Mouse (Mus musculus): ENCODE results near the gene Obscn. TPM values are rescaled to one million over a fixed set of nuclear protein-coding genes. Genes with fewer than 3 reads are reported as not detected.

Obscn gene
- total and polyA plus RNA-seq, 3 experiments: 0.09 to 0.13 (median 0.13) TPM

DNA sequence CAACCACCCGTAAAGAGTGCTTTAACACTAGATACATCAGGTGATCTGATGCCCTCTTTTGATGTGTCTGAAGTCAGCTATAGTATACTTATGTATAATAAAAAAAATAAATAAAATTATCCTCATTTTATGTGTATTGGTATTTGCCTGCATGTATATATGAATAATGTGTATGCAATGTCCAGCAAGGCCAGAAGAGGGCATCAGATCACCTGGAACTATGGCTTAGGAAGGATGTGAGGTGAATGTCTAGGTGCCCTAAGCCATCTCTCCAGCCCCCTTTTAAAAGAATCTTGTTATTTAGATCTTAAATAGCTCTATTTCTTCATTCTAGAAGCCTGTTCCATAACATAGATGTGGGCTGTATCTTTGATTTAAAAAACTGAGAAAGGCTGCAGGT lies 168.9 kb downstream of the Obscn start:
- H3K4me3 ChIP-seq (replicated peaks in 1 of 3; ENCODE audit: low read depth in 2 of 3, low read length in 2 of 3, poor library complexity in 1 of 3): no peak overlapping the region
- H3K27me3 ChIP-seq (replicated peaks): no peaks in the 10 kb centered on the region
- no peaks in the 10 kb centered on the region for H3K9me3 ChIP-seq (replicated peaks; ENCODE audit: low read length)
- TF ChIP-seq KAT2A (IDR thresholded peaks at IDR 0.05; ENCODE audit: insufficient replicate concordance, low read length): no peak
- TF ChIP-seq MYC (IDR thresholded peaks at IDR 0.05; ENCODE audit: low read depth, low read length): no peak
- no peak for TF ChIP-seq UBTF (IDR thresholded peaks at IDR 0.05; ENCODE audit: low read depth, low read length)
- peak; percentile 38 for TF ChIP-seq SMC3 (IDR thresholded peaks at IDR 0.05; ENCODE audit: low read depth, low read length)
- TF ChIP-seq BHLHE40 (IDR thresholded peaks at IDR 0.05; ENCODE audit: low read depth, low read length): no peak
- peak; percentile 53 to 72; a peak in 3 of 4 replicates for TF ChIP-seq CTCF (conservative IDR thresholded peaks at IDR 0.05 in 1 of 2, IDR thresholded peaks at IDR 0.05 in 1 of 2; ENCODE audit: low read depth in 2 of 2, low read length in 2 of 2)
- TF ChIP-seq RAD21 (IDR thresholded peaks at IDR 0.05; ENCODE audit: low read depth, low read length): peak; percentile 74
- no peak for TF ChIP-seq EP300 (IDR thresholded peaks at IDR 0.05; ENCODE audit: low read length)
- TF ChIP-seq MAX (IDR thresholded peaks at IDR 0.05; ENCODE audit: low read length): no peak
- TF ChIP-seq ELF1 (IDR thresholded peaks at IDR 0.05; ENCODE audit: low read depth, low read length): no peak
- no peak for TF ChIP-seq TCF12 (IDR thresholded peaks at IDR 0.05; ENCODE audit: low read depth, low read length)
- no peak for TF ChIP-seq USF1 (IDR thresholded peaks at IDR 0.05; ENCODE audit: low read depth, low read length)
- no peak overlapping the region for H3K4me2 ChIP-seq (ENCODE audit: insufficient read depth, low read depth, poor library complexity, severe bottlenecking)
- peaks cover 3% of the 10 kb centered on the region; the same call in 1 of the 2 replicates for H3K79me2 ChIP-seq (replicated peaks; ENCODE audit: control insufficient read depth, extremely low read depth, insufficient read depth, poor library complexity, severe bottlenecking)
- peak; percentile 53 for DNase-seq (ENCODE audit: extremely low read depth)
- H3K4me1 ChIP-seq (ENCODE audit: control insufficient read depth in 1 of 2, insufficient read depth in 2 of 2): peaks cover 10 to 43% of the 10 kb centered on the region in 2 experiments
- dilution Hi-C loops (cut with MboI; ENCODE audit: extremely low pct_ligation_motif_present, extremely low pct_unique_long_range_greater_than_20kb, low sequenced_read_pairs) (no loop called here), in situ Hi-C loops (cut with MboI; ENCODE audit: low pct_ligation_motif_present, low pct_unique_long_range_greater_than_20kb, low sequenced_read_pairs) (no loop called here)
- H3K27ac ChIP-seq (ENCODE audit: insufficient read depth, low read depth): no peak overlapping the region
- peaks cover 28 to 64% of the 10 kb centered on the region in 2 experiments for H3K36me3 ChIP-seq (replicated peaks in 1 of 2; ENCODE audit: control insufficient read depth in 1 of 2, insufficient read depth in 1 of 2, low read length in 1 of 2)
- H3K9ac ChIP-seq (ENCODE audit: insufficient read depth, low read depth): no peak overlapping the region

DNA sequence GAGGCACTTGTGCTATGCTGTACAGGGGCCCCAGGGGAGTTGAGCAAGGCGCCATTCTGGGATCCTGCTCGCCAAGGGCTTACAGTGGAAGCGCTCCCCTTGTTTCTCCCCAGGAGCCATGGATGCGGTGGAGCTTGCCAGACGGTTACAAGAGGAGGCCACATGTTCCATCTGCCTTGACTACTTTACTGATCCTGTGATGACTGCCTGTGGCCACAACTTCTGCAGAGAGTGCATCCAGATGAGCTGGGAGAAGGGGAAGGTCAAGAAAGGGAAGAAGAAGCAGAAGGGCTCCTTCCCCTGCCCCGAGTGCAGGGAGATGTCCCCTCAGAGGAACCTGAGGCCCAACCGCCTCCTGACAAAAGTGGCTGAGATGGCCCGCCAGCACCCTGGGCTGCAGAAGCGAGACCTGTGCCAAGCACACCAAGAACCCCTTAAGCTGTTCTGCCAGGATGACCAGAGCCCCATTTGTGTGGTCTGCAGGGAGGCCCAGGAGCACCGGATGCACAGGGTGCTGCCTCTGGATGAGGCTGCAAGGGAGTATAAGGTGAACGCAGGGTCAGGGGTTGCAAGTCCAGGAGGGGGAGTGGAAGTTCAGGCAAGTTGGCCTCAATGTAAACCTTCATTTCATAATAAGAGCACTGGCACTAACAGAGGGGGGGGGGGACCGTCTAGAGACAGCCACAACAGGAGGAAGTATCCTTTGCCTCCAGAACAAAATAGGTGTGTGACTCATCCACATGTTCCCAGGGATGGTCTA lies 171.0 kb downstream of the Obscn start:
- DNase-seq (ENCODE audit: extremely low read depth): no peak
- TF ChIP-seq KAT2A (IDR thresholded peaks at IDR 0.05; ENCODE audit: insufficient replicate concordance, low read length): no peak
- no peak for TF ChIP-seq USF2 (conservative IDR thresholded peaks at IDR 0.05; ENCODE audit: low read depth, low read length)
- TF ChIP-seq MAX (IDR thresholded peaks at IDR 0.05; ENCODE audit: low read length): no peak
- TF ChIP-seq BHLHE40 (IDR thresholded peaks at IDR 0.05; ENCODE audit: low read depth, low read length): no peak
- TF ChIP-seq EP300 (IDR thresholded peaks at IDR 0.05; ENCODE audit: low read length): no peak
- TF ChIP-seq ZNF384 (IDR thresholded peaks at IDR 0.05; ENCODE audit: low read depth, low read length): no peak
- no peak for TF ChIP-seq IRF4 (IDR thresholded peaks at IDR 0.05; ENCODE audit: low read depth, low read length)
- TF ChIP-seq MXI1 (IDR thresholded peaks at IDR 0.05; ENCODE audit: low read depth, low read length): no peak
- TF ChIP-seq HCFC1 (IDR thresholded peaks at IDR 0.05; ENCODE audit: low read depth, low read length): no peak
- TF ChIP-seq RCOR1 (conservative IDR thresholded peaks at IDR 0.05; ENCODE audit: low read depth, low read length): no peak
- TF ChIP-seq MAFK (IDR thresholded peaks at IDR 0.05; ENCODE audit: insufficient replicate concordance, low read length): no peak
- no peak for TF ChIP-seq RAD21 (IDR thresholded peaks at IDR 0.05; ENCODE audit: low read depth, low read length)
- no peak for TF ChIP-seq ETS1 (conservative IDR thresholded peaks at IDR 0.05; ENCODE audit: low read depth, low read length)
- no peak for TF ChIP-seq MYC (IDR thresholded peaks at IDR 0.05; ENCODE audit: low read depth, low read length)
- TF ChIP-seq MAZ (IDR thresholded peaks at IDR 0.05; ENCODE audit: low read depth, low read length): no peak
- TF ChIP-seq TBP (conservative IDR thresholded peaks at IDR 0.05; ENCODE audit: low read depth, low read length): no peak
- TF ChIP-seq ZC3H11A (IDR thresholded peaks at IDR 0.05; ENCODE audit: low read depth, low read length): no peak
- no peak for TF ChIP-seq TCF12 (IDR thresholded peaks at IDR 0.05; ENCODE audit: low read depth, low read length)
- no peaks in the 10 kb centered on the region for H3K79me2 ChIP-seq (replicated peaks; ENCODE audit: control insufficient read depth, extremely low read depth, insufficient read depth, poor library complexity, severe bottlenecking)
- peaks cover 19 to 47% of the 10 kb centered on the region in 2 experiments for H3K36me3 ChIP-seq (replicated peaks in 1 of 2; ENCODE audit: control insufficient read depth in 1 of 2, insufficient read depth in 1 of 2, low read length in 1 of 2)
- dilution Hi-C loops (cut with MboI; ENCODE audit: extremely low pct_ligation_motif_present, extremely low pct_unique_long_range_greater_than_20kb, low sequenced_read_pairs): no loop called here
- peaks cover 0 to 25% of the 10 kb centered on the region in 2 experiments; a peak in 2 of 4 replicates for H3K4me1 ChIP-seq (ENCODE audit: control insufficient read depth in 1 of 2, insufficient read depth in 2 of 2)
- H3K4me2 ChIP-seq (ENCODE audit: insufficient read depth, low read depth, poor library complexity, severe bottlenecking): no peak overlapping the region
- H3K27me3 ChIP-seq (replicated peaks): no peaks in the 10 kb centered on the region
- no peak overlapping the region for H3K27ac ChIP-seq (ENCODE audit: insufficient read depth, low read depth)
- no peak overlapping the region for H3K4me3 ChIP-seq (replicated peaks in 1 of 3; ENCODE audit: low read depth in 2 of 3, low read length in 2 of 3, poor library complexity in 1 of 3)
- H3K9ac ChIP-seq (ENCODE audit: insufficient read depth, low read depth): no peak overlapping the region
- peaks cover 7% of the 10 kb centered on the region for H3K9me3 ChIP-seq (replicated peaks; ENCODE audit: low read length)
- in situ Hi-C loops (cut with MboI; ENCODE audit: low pct_ligation_motif_present, low pct_unique_long_range_greater_than_20kb, low sequenced_read_pairs): no loop called here
